Mouse (Mus musculus) adrenal gland, postnatal 4 days (tissue): ENCODE results near the gene Brd7. TPM values are rescaled to one million over a fixed set of nuclear protein-coding genes. Genes with fewer than 3 reads are reported as not detected.

Experiments
- DNase-seq, 2 experiments: peaks; one replicate each; pipeline ENCODE4 v3.0.0; 2021 to 2022; ENCODE audit warnings: low spot score in 2 of 2, mixed read lengths in 2 of 2
- long read RNA-seq, 2 experiments: library from polyadenylated mRNA; stranded (forward); transcript quantifications; one replicate each; pipeline ENCODE4 v2.0.0; 2021
- total RNA-seq, 2 experiments: library from RNA; stranded (reverse); gene quantifications; 2 replicates each; pipeline ENCODE4 v1.2.3; 2021

The Brd7 gene
- 10 to 100 TPM; 82.9 to 93.5 TPM for total RNA-seq
- long read RNA-seq, experiment 1, transcript Brd7-201 (17 exons, 3,625 nt) = major isoform, 34 of 58 reads
- long read RNA-seq, experiment 1, partial matches to known transcripts = 8 of 58 reads
- long read RNA-seq, experiment 1, other reads (novel, unspliced or antisense) = 16 of 58 reads
- long read RNA-seq, experiment 2, transcript Brd7-201 (17 exons, 3,625 nt) = major isoform, 84 of 140 reads
- long read RNA-seq, experiment 2, partial matches to known transcripts = 29 of 140 reads
- long read RNA-seq, experiment 2, other reads (novel, unspliced or antisense) = 27 of 140 reads

DNA sequence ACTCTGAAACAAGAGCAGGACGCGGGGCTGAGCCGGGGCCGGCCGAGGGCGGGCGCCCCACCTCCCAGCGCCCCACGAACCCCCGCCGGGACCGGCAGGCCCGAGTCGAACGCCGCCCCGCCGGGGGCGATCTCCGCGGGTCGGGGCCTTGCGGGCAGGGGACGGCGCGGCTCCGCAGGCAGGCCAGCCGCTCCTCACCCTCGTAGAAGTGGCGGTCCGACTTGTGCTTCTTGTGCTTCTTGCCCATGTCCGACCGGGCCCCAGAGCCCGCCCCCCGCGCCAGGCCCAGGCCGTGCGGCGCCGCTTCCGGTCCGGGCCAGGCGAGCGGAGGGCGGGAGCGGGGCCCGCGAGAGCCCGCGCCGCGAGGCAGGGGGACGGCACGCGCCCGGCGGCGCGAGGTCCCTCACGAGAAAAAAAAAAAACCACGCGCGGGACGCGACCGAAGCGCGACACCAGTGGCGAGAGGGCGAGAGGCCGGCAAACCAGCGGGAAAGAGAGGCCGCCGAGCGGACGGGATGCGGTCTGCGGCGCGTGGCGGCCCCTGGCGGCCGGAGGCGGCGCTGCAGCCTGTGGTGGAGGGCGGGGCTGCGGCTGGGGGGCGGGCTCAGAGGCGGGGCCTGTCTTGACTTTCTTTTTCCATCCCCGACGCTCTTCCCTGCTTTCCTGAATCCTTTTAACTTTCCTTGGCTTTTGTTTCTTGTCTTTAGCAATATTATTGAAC is at the start of gene Brd7:
Gene Brd7 (minus strand): TSS at position 487 of the 721 bp plus-strand sequence.
- peak; percentile 79 to 90 for DNase-seq

DNA sequence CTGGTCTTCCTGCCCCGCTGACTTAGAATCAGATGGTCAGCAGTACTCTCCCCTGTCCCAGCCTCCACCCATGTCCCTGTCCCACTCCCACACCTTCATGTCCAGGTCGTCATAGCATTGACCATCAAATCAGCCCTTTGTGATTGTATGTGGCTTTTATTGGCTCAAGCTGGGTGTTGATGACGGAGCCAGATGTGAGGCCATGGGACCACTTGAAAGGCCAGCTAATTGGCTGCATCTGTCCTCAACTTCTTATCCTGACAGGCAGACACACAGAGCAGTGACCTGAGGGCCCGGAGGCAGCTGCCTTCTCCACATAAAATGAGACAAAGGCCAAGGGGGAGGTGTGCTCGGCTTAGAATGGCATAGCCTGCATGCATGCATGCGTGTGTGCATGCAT is 49.5 kb upstream of the Brd7 start:
- DNase-seq = no peak

DNA sequence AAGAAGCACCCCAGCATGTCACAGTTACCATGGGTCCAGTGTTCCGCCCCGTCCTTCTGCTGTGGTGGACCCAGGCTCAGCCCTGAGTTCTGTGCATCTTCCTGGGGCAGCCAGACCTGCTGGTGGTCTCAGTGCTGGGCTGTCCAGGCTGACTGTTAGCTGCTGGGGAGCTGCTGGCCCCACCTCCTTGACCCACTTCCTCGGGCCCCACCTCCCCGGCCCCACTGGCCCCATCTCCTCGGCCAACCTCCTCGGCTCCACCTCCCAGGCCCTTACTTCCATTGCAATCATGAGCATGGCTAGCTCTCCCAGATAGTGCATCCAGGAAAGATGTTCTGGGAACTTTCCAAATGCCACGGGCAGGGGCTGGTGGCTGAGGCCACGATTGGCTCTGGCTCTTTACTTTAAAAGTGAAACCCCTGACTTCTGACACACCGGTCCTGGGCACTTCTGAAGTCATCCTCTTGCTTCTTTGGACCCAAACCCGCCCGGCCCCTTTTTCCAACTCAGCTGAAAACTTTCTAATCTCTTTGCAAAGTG is 47.5 kb upstream of the Brd7 start:
- no peak for DNase-seq

DNA sequence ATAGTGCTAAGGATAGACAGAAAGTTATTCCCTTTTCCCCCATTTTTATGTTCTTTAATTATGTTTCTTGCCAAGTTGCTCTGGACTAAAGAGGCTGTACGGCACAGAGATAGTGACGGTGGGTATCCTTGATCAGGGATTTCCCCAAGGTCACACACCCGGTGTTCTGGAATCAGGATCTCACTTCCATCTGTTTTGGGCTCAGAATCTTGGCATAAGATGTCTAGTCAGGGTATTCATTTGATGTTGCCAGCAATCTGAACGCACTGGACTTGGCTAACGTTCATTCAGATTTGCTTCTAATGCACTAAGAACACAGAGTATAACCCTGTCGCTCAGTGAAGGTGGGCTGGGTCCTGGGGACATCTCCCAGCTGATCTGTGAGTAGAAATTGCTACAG is 45.7 kb upstream of the Brd7 start:
- no peak for DNase-seq

DNA sequence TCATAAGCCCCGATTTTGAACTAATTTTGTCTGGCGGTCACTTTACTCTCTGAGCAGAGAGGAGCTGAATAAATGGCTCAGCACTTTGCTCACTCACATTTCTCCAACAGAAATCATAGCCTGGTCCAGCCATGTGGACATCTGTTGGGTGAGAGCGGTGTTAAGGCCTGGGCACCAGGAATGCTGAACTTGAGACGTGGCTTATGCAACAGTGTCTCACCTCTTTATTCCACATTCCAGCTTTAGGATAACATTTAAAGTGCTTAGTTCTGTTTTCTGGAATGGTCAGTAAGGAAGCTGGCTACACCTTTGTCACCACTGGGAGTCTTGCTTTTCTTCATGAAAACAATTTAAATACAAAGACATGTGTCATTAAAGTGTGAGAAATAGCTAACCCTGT is 36.1 kb upstream of the Brd7 start:
- DNase-seq = no peak

DNA sequence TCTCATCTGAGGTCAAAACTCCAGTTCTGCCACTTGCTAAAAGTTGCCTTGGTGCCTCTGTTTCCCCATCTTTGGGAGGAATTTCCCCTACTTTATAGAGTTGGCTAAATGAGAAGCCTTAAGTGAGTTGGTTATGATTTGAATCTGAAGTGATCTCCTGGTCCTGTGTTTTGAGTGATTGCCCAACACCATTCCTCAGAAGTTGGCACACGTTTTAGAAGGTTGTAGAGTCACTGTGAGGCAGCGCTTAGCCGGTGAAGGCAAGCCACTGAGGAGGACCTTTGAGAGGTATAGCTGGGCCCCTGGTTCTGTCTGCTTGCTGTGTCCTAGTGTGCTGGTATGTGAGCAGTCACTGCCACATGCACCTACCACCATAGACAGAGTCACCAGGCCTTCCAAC is 31.3 kb upstream of the Brd7 start:
- no peak for DNase-seq

DNA sequence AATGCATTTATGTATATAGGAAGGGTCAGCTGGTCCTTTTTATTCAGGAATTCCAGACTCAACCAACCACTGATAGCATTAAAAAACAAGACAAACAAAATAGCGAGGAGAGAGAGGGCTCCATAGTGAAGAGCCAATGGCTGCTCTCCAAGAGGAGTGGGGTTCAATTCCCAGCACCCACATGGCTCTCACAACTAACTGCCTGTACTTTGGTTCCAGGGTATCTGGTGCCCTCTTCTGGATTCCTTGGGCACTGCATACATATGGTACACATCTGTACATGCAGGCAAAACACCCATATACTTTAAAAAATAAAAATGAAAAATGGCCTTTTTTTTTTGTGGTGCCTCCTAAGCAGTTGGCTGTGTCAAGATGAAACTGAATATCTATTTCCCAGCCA is 28.8 kb upstream of the Brd7 start:
- no peak for DNase-seq

DNA sequence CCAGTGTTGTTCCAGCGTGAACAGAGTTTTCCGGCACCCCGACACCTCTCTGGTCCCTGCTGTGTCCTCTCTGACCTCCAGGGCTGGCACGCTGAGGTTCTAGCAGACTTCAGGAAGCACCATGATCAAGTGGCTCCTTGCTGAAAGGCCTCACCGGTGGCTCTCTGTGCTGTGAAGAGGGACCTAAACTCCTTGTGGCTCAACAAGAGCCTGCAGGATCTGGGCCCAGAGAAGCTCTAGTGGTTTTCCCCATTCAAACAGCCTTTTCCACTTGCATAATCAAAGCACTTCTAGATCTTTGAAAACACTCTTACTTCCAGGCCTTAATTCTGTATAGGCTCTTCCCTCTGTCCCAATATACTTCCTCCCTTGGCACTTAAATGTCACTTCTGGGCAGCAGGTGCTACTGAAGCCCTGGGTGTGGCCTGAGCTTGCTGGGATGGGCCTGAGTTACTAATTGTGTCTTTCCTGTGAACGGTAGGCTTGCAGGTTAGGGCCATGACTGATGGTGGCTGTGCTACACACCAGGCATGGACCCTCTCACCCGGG is 26.8 kb upstream of the Brd7 start:
- no peak for DNase-seq

DNA sequence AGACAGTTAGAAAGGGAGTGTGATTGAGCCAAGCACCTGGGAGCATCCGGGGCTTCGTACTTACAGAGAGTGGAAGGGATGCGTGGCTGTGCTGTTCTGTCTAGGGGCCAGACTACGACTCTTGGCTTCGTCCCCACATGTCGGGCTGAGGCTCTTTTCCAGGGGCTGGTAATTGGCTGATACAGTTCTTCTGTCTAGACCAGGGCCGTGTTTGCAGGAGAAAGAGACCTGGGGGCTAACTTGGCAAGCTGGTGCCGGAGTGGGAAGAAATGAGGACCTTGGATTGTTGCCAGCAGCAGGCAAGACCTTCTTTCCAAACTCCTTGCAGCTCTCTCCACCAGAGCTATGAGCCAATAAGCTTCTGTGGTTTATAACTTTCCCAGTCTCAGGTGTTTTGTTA is 25.9 kb upstream of the Brd7 start:
- no peak for DNase-seq

DNA sequence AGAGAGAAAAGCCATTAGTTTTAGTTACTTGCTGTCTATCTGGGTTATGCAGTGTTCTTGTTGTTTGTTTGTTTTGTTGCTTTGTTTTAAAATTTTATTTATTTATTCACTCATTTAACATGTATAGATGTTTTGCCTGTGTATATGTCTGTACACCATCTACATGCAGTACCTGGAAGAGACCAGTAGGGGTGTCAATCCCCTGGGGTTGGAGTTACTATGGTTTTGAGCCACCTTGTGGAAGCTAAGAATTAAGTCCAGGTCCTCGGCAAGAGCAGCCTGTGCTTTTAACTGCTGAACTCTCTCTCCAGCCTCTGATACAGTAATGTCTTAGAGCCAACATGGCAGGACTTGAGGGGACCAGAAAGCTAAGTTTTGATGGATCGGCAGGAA is 21.2 kb upstream of the Brd7 start:
- DNase-seq = no peak

DNA sequence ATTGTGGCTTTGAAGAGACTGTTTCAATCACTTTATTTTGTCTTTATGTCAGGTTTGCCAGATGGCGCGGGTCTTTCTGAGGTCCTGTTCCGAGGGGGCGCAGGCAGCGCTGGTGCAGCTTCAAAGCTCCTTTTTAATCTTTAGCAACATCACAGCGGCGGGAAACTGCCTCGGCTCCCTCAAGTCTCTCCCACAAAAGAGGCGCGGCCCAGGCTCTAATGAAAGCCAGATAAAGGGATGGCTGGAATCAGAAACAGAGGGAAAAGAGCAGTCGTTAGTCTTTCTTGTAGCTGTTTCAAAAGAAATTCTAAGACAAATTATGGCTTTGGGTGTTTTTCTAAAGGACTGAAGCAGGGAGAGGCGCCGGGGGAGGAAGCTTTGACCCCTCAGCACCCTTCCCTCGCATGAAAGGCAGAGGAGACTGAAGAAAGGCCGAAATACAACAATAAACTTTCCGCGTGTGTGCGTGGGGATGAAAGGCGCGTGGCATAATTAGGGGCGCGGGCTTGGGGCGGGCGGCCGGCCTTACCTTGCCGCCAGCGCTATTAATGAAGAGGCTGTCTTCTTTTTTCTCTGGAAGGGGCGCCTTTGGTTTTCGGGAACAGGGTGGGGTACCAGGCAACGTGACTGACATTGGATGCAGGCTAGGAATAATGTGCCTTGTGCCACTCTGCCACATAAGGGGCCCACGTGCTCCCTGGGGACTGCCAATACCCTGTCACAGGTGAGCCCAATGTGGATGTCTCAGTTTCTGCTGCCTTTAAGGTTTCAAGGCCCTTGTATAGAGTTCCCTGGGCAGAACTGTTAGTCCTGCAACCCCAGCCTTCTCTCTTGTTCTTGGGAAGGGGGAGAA is 20.5 kb upstream of the Brd7 start:
- no peak for DNase-seq

DNA sequence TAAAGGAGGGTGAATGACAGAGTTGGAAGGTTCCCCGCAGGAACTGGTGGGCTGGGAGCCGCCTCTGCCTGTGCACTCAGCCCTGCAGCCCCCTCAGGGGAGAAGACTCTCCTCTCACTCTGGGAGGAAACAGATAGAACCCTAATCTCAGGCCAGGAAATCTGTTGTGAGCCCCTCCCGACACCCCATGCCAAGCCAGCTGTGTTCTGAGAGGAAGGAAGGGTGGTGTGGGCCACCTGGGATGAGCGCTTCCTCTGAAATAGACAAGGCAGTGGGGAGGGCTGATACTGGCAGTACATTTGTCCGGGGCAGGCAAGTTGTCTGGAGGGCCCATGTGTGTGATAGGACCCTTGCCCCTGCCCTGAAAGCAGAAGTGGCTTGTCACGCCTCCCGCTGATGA is 18.5 kb upstream of the Brd7 start:
- DNase-seq = no peak

DNA sequence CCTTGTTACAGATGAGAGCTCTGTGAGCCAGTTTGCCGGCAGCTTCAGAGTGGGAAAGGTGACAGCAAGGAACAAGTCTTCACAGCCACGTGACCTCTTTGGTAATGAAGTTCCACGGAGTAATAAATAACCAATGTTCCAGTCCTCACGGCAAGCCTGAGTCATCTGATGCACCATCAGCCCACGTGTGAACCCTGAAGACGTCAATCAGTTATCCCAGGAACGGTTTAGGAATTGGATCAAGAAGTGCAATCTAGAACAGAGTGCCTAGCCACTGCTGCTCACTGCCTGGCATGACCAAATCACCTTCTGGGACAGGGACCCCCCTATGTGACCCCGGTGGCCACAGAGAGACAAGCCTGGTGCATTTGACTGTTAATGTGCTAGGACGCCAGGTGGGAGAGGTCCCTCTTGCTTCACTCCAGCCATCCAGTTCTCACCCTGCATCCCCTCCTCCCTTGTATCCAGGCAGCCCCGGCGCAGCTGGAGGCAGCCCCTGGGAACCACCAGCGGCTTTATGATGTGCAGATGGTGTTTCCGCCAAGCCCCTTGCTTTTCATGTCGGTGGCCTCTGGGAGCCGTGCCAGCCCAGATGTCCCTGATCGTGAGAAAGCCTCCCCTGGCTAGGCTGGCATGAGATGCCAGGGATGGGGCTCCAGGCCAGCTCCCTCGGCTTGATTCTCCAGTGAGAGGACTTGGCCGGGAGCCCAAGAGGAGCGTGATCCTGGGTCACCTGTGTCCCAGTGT is 15.0 kb upstream of the Brd7 start:
- DNase-seq = peak in 1 of 2 experiments; percentile 25

DNA sequence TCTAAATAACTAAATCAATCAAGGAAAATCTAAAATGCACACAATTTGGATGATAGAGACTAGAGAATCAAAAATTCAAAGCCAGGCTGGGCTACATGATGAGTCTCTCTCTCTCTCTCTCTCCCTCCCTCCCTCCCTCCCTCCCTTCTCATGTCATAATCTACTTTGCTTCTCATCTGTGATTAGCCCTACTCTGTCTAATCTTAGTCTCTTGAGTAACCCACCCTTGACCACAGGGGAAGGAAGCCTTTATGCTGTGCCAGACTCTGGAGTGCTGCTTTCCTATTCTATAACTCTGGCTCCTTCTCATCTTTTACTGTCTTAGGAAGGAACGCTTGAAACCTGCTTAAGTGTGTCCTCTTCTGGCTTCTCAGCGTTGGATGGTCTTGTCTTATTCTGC is 9.5 kb upstream of the Brd7 start:
- DNase-seq = no peak

DNA sequence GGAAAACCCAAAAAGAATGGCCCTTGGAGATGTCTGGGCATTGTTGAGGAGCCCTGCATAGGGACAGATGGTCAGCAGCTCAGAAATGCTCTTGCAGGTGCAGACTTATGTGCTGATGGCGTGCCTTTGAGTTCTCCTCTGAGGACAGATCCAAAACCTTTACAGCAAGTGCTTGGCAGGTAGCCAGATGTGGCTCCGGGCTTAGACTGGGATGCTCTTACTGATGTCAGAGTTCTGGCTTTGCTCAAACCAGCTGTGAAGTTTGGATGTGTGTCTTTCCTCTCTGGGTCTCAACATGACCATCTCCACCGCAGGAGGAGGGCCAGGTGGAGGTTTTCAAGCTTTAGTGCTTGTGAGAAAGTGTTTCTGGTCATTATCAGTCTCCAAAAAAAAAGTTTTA is 7.8 kb upstream of the Brd7 start:
- DNase-seq = no peak

DNA sequence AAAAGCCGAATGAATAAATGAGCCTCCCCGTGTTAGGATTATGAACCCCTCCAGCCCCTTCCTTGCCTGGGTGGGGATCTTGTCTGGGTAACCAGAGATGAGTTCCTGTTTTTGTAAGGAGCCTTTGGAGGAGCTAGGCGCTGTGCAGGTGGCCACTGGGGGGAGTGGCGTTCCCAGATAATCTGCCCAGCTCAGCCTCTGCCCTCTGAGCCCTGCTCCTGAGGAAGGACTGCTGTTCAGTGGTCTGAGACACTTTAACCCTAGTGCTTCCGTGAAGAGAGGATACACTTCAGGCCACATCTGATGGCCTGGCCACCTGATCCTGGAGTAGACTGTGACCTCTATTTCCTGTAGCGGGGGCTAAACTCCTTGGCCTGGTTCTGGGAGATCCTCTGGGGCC is 7.2 kb upstream of the Brd7 start:
- DNase-seq = no peak

DNA sequence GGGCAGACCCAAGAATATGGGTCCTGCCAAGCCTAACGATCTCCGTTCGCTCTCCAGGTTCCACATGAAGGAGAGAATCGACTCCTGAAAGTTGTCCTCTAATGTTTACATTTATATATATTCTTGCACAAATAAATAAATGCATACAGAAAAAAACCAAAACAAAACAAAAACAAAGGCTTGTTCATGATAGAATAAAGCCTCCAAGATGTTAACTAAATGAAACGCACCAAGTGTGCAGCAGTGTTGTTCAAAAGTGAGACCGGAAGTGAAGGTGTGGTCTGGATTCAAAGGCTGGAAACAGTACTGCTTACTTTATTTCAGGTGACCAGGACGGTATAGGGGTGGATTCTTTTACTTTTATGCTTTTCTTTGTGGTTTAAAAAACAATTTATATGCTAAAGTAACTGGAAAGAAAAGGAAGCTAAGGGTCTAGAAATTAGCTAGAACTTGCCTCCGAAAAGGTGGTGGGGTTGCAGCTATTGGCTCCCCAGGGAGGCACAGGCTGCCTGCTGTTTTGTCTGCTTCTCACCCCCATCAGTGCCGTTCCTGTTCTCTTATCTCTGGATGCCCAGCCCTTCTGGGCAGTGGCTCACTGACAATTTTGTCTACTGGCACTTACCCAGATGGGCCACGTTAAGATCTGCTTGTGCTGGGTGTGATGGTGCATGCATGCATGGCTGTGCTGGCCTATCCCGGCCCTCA is 604 bp upstream of the Brd7 start:
- no peak for DNase-seq

DNA sequence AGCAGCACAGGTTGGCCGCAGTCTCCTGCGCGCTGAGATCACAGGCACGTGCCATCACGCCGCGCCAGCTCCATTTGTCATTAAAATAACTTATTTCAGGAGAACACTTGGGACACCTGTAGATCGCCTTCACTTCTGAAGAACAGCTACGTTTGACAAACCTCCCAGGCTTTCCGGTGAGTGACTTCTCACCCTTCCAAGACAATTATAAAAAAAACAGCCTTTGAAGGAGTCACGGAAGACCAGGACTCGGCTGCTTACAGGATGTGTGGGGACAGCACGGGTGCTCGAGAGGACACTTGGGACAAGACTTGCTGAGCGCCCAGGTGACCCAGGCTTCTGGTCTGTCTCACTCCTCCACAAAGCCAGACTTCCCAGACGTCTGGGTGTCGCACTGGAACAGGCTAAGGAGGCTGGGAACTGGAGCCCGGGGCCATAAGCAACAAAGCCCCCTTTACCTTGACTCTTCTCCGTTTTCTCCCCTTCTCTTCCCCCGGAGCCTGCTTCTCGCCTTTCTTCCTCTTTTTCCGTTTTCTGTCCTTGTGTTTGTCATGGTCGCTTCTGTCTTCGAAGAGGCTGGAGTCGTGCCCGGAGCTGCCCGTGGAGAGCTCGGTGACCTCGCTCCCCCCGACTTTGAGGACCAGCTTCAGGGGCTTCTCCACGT is 818 bp downstream of the Brd7 start:
- DNase-seq = no peak

DNA sequence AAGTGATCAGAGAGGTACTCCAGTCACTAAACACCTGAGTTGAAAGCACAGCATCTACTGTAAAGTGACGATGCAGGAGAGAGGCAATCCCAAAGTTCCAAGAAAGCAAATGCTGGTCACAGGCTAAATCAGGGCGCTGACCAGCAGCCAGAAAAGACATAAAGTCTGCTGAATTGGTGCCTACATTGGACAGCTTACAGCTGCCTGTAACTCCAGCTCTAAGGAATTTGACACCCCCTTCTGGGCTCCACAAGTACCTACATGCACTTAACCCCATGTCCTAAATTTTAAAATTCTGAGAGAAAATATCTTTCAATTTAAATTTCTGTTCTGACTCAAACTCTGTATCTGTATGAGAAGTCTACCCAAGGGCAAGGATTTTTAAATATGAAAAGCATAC is 2.0 kb downstream of the Brd7 start:
- DNase-seq = no peak

DNA sequence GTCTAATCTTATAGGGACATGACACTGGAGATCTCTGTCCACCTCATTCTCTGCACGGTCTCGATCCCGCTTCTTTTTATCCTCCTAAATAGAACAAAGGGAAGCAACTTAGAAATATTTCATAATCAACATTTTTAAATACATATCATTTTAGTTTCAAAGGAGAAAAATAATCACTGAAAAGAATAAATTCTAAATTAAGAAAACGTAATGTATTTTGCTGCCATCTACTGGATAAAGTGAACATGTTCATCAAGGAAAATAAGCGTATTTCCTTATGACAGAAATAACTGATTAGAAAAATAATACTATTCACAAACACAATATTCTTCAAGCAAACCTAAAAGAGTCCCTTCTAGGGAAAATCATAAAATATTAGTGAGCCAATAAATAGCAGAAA is 4.0 kb downstream of the Brd7 start:
- no peak for DNase-seq
